Mouse (Mus musculus) MEL (cell line): ENCODE data around the gene Cttnbp2.

Experiments
- CHD1 ChIP-seq: IDR thresholded peaks from 2 replicates; pipeline ENCODE4 v1.6.1; 2012; ENCODE audit warnings: low read depth, mild to moderate bottlenecking, inconsistent platforms, low read length, improper control_type of control experiment
- CTCF ChIP-seq, 3 experiments: IDR thresholded peaks in 2 of 3; conservative IDR thresholded peaks in 1 of 3; 2 replicates each; pipeline ENCODE4 v1.5.1; 2011 to 2012; ENCODE audit warnings: low read length in 3 of 3, low read depth in 2 of 3, mild to moderate bottlenecking in 2 of 3, improper control_type of control experiment in 1 of 3, inconsistent platforms in 1 of 3, mixed read lengths in 1 of 3, moderate library complexity in 1 of 3; ENCODE audit not compliant: control insufficient read depth in 1 of 3, insufficient read depth in 1 of 3, poor library complexity in 1 of 3, severe bottlenecking in 1 of 3
- E2F4 ChIP-seq: IDR thresholded peaks from 2 replicates; pipeline ENCODE4 v1.6.1; 2011; ENCODE audit warnings: low read depth, low read length, improper control_type of control experiment, borderline replicate concordance
- EP300 ChIP-seq, 2 experiments: IDR thresholded peaks; 2 replicates each; pipeline ENCODE4 v1.6.1; 2011; ENCODE audit warnings: improper control_type of control experiment in 2 of 2, low read length in 2 of 2, low read depth in 1 of 2, mild to moderate bottlenecking in 1 of 2
- GATA1 ChIP-seq: IDR thresholded peaks from 2 replicates; pipeline ENCODE4 v1.6.1; 2011; ENCODE audit warnings: low read depth, low read length, improper control_type of control experiment
- MAZ ChIP-seq: IDR thresholded peaks from 2 replicates; pipeline ENCODE4 v1.6.1; 2012; ENCODE audit warnings: low read depth, mild to moderate bottlenecking, inconsistent platforms, low read length, improper control_type of control experiment
- MYC ChIP-seq: IDR thresholded peaks from 2 replicates; pipeline ENCODE4 v1.6.1; 2011; ENCODE audit warnings: low read depth, mild to moderate bottlenecking, low read length, improper control_type of control experiment, moderate library complexity
- POLR2A ChIP-seq, 2 experiments: IDR thresholded peaks; 2 replicates each; pipeline ENCODE4 v1.6.1; 2011 to 2012; ENCODE audit warnings: low read length in 2 of 2, mild to moderate bottlenecking in 2 of 2, control low read depth in 1 of 2, improper control_type of control experiment in 1 of 2, low read depth in 1 of 2, moderate library complexity in 1 of 2; ENCODE audit not compliant: control insufficient read depth in 1 of 2, insufficient read depth in 1 of 2, poor library complexity in 1 of 2
- POLR2AphosphoS2 ChIP-seq: IDR thresholded peaks from 2 replicates; pipeline ENCODE4 v1.6.1; 2011; ENCODE audit warnings: low read length, improper control_type of control experiment
- POLR2AphosphoS5 ChIP-seq: IDR thresholded peaks from 2 replicates; pipeline ENCODE4 v1.6.1; 2012; ENCODE audit warnings: low read depth, borderline replicate concordance, mild to moderate bottlenecking, inconsistent platforms, low read length, moderate library complexity, mixed read lengths
- SMC3 ChIP-seq: IDR thresholded peaks from 2 replicates; pipeline ENCODE4 v1.6.1; 2011; ENCODE audit warnings: low read depth, low read length, improper control_type of control experiment
- UBTF ChIP-seq: IDR thresholded peaks from 2 replicates; pipeline ENCODE4 v1.6.1; 2012; ENCODE audit warnings: low read depth, mild to moderate bottlenecking, inconsistent platforms, low read length, improper control_type of control experiment, moderate library complexity, borderline replicate concordance; ENCODE audit not compliant: insufficient read depth
- ZKSCAN1 ChIP-seq: IDR thresholded peaks from 2 replicates; pipeline ENCODE4 v1.6.1; 2012; ENCODE audit warnings: low read depth, mild to moderate bottlenecking, inconsistent platforms, low read length, improper control_type of control experiment, moderate library complexity

GRCm38 (mm10) chr6:18492248-18492901 is 22.3 kb downstream of the Cttnbp2 start:
- no peak for TF ChIP-seq EP300 (IDR thresholded peaks at IDR 0.05; ENCODE audit: low read depth in 1 of 2, low read length in 2 of 2)
- no peak for TF ChIP-seq CTCF (IDR thresholded peaks at IDR 0.05 in 2 of 3, conservative IDR thresholded peaks at IDR 0.05 in 1 of 3; ENCODE audit: control insufficient read depth in 1 of 3, insufficient read depth in 1 of 3, low read depth in 2 of 3, low read length in 3 of 3, poor library complexity in 1 of 3, severe bottlenecking in 1 of 3)
- TF ChIP-seq MAZ, result no peak
- no peak for TF ChIP-seq GATA1
- no peak for TF ChIP-seq ZKSCAN1
- no peak for TF ChIP-seq SMC3
- TF ChIP-seq POLR2A (IDR thresholded peaks at IDR 0.05; ENCODE audit: control insufficient read depth in 1 of 2, insufficient read depth in 1 of 2, low read depth in 1 of 2, low read length in 2 of 2, poor library complexity in 1 of 2), result no peak
- no peak for TF ChIP-seq CHD1
- TF ChIP-seq MYC, result no peak
- TF ChIP-seq POLR2AphosphoS5, result no peak
- no peak for TF ChIP-seq POLR2AphosphoS2
- TF ChIP-seq E2F4, result no peak
- no peak for TF ChIP-seq UBTF
